Mouse (Mus musculus): ENCODE results near the gene Pex14. TPM values are rescaled to one million over a fixed set of nuclear protein-coding genes. Genes with fewer than 3 reads are reported as not detected.

Pex14 gene
- polyA plus RNA-seq, 1 experiment from 2014 or later, result 46.8 TPM

DNA sequence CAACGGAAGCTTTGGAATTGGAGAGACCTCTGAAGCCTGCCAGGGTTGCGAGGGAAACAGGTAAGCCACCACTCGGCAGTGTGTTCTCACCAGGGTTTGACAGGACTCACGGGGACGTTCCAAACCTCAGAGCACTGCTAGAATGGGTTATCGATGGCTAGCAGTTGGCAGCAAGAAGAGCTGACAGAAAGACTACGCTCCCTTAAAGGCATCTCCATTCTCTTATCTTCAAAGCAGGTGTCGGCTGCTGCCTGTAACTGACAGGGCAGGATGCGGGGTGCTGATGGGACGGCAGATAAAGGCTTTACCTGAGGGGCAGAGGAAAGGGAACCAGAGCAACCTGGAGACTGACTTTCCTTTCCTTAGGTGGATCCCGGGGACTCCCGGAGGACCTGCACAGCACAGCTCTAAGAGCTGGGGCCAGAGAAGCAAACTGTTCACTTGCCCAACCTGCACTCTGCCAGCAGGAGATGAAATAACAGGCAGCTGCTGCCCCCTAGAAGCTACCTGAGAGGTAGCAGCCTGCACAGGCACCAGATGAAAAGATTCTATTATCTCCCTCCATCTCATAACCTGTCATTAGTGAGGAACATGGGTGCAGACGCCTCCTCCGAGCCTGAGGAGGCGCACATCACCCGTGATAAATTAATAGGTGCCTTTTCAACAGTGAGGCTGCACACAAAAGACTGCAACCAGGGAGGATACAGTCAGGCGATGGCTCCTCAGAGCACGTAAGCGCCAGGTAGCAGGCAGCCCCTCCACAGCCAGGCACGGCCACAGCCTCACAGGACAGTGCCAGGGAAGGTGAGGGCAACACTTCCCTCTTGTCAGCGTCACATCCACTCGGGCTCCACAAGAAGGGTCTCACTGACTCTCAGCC is 32.8 kb downstream of the Pex14 start:
- H3K4me1 ChIP-seq (replicated peaks; ENCODE audit: control insufficient read depth, insufficient read depth, low read length), result peaks cover 8% of the 10 kb centered on the region; the same call in 1 of the 2 replicates
- H3K9me3 ChIP-seq (ENCODE audit: control insufficient read depth, low read length), result no peaks in the 10 kb centered on the region
- H3K27ac ChIP-seq (ENCODE audit: low read depth, low read length), result no peak overlapping the region
- 78% methylated on average over 22 of the region's 22 CpGs for whole genome bisulfite sequencing
- peak; percentile 49 for ATAC-seq (replicated peaks; ENCODE audit: low FRiP score)
- DNase-seq (ENCODE audit: low spot score), result no peak
- H3K4me2 ChIP-seq, result no peak overlapping the region
- H3K4me3 ChIP-seq (ENCODE audit: low read depth, low read length), result no peak overlapping the region
- no peak overlapping the region for H3K9ac ChIP-seq (ENCODE audit: low read depth, low read length)
- no peaks in the 10 kb centered on the region for H3K27me3 ChIP-seq (replicated peaks; ENCODE audit: control insufficient read depth, insufficient read depth, low read length)
- peaks cover 1% of the 10 kb centered on the region for H3K36me3 ChIP-seq (ENCODE audit: control insufficient read depth, insufficient read depth, low read length)

DNA sequence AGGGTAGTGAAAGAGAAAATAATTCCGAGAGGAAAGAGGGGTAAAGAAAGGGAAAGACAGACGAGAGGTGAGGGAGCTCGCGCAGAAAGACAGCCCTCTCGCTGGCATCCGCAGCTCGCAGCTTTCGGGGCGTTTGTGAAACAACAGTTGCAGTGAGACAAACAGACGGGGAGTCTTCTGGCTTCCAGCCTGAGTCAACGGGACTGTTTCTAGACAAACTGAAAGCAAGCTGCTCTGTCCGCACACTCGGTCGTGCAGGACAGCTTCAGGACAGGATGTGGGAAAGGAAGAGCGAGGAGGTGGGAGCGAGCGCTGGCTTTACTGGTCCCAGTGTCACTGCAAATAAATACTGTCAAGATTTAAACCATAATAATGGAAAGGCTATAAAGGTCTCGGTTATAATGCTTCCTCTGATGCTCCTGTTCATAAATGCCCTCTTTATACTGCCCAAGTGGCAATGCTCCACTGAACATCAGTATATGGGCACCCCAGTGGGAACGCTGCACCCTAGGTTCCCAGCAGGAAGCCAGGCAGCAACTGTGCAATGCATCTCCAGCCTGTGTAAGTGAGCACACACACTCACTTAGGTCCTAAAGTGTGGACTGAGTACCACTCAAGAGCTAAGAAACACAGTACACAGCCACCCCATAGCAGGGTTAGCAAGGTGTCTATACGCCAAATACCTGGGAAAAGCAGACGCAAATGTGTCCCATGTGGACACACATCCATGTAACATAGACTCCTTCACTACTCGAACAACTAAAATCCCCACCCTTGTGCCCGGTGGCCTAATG is 35.4 kb downstream of the Pex14 start:
- no peak for DNase-seq (ENCODE audit: low spot score)
- H3K9ac ChIP-seq (ENCODE audit: low read depth, low read length), result no peak overlapping the region
- no peak overlapping the region for H3K27ac ChIP-seq (ENCODE audit: low read depth, low read length)
- H3K4me2 ChIP-seq, result no peak overlapping the region
- H3K9me3 ChIP-seq (ENCODE audit: control insufficient read depth, low read length), result no peaks in the 10 kb centered on the region
- H3K4me3 ChIP-seq (ENCODE audit: low read depth, low read length), result no peak overlapping the region
- H3K36me3 ChIP-seq (ENCODE audit: control insufficient read depth, insufficient read depth, low read length), result no peaks in the 10 kb centered on the region
- peaks cover 10% of the 10 kb centered on the region; the same call in 1 of the 2 replicates for H3K4me1 ChIP-seq (replicated peaks; ENCODE audit: control insufficient read depth, insufficient read depth, low read length)
- 83% methylated on average over 23 of the region's 23 CpGs for WGBS
- no peaks in the 10 kb centered on the region for H3K27me3 ChIP-seq (replicated peaks; ENCODE audit: control insufficient read depth, insufficient read depth, low read length)
- ATAC-seq (replicated peaks; ENCODE audit: low FRiP score), result no peak

DNA sequence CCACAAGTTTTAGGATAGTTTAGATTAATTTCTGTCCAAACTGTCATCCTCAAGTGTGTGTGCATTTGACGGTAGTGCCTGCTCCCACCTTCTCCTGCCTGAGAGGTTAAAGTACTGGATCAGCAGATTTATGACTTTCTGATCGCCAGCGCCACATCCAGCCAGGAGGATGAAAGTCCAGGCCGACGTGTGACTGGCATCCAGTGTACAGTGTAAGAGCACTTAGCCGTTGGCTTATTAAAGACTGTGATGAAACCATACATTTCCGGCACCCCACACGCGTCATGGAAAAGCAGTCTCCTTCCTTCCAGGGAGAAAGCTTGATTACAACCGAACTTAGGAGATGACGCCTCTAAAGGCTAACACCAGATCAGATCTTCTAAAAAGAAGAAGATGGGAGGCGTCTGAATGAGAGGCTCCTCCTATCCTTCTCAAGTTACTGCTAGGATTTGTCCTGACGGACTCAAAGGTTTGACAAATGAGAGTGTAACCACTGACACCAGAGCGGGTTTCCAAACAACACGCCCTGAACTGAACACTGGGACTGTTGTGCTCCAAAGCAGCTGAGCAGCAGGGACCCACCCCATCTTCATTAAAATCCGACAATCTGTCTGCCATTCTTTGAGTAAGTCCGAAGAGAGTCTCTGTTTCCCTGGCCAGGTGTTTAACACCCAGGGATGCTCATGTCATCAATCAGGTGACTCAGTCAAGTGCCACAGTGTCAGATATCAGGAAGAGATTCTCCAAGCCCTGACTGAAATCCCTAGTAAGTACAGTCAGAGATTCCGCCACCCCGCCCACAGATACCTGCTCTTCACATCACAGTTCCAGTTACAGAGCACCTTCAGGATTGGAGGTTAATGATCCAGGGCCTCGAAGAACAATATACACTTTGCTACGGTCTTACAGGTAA is 37.0 kb downstream of the Pex14 start:
- no peak for ATAC-seq (replicated peaks; ENCODE audit: low FRiP score)
- Histone ChIP-seq H3K4me1 (replicated peaks; ENCODE audit: control insufficient read depth, insufficient read depth, low read length) (peaks cover 14% of the 10 kb centered on the region), H3K9ac (ENCODE audit: low read depth, low read length) (no peak overlapping the region)

DNA sequence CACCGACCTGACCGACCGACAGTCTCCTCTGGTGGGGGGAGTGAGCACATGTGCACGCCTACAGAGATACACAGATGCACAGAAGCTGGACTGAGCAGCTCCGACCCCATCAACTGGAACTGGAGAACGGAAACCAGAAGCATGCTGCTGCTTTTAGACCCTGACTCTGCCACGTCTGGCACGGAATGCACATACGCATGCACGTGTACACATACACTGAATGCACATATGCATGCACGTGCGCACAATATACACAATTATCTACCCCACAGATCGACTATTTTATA is 38.3 kb downstream of the Pex14 start:
- ATAC-seq (replicated peaks; ENCODE audit: low FRiP score) (no peak), DNase-seq (ENCODE audit: low spot score) (no peak)
- 77% methylated on average over 13 of the region's 13 CpGs for WGBS
- Histone ChIP-seq H3K27ac (ENCODE audit: low read depth, low read length) (no peak overlapping the region), H3K4me3 (ENCODE audit: low read depth, low read length) (no peak overlapping the region), H3K27me3 (replicated peaks; ENCODE audit: control insufficient read depth, insufficient read depth, low read length) (no peaks in the 10 kb centered on the region), H3K4me1 (replicated peaks; ENCODE audit: control insufficient read depth, insufficient read depth, low read length) (peaks cover 21% of the 10 kb centered on the region), H3K9me3 (ENCODE audit: control insufficient read depth, low read length) (no peaks in the 10 kb centered on the region), H3K9ac (ENCODE audit: low read depth, low read length) (no peak overlapping the region), H3K36me3 (ENCODE audit: control insufficient read depth, insufficient read depth, low read length) (no peaks in the 10 kb centered on the region), H3K4me2 (no peak overlapping the region)

More for the DNA sequence above, 37.0 kb downstream of the Pex14 start:
- Histone ChIP-seq H3K4me2 (no peak overlapping the region), H3K27me3 (replicated peaks; ENCODE audit: control insufficient read depth, insufficient read depth, low read length) (no peaks in the 10 kb centered on the region), H3K36me3 (ENCODE audit: control insufficient read depth, insufficient read depth, low read length) (no peaks in the 10 kb centered on the region), H3K27ac (ENCODE audit: low read depth, low read length) (no peak overlapping the region), H3K4me3 (ENCODE audit: low read depth, low read length) (no peak overlapping the region), H3K9me3 (ENCODE audit: control insufficient read depth, low read length) (no peaks in the 10 kb centered on the region)
- WGBS, result 72% methylated on average over 21 of the region's 21 CpGs
- no peak for DNase-seq (ENCODE audit: low spot score)

- H3K4me1 ChIP-seq (replicated peaks; ENCODE audit: control insufficient read depth, insufficient read depth, low read length), result peaks cover 21% of the 10 kb centered on the region
- H3K9me3 ChIP-seq (ENCODE audit: control insufficient read depth, low read length), result no peaks in the 10 kb centered on the region
- no peak overlapping the region for H3K4me2 ChIP-seq
- ATAC-seq (replicated peaks; ENCODE audit: low FRiP score) (no peak), DNase-seq (ENCODE audit: low spot score) (no peak)
- 69% methylated on average over 14 of the region's 14 CpGs for WGBS
- no peaks in the 10 kb centered on the region for H3K36me3 ChIP-seq (ENCODE audit: control insufficient read depth, insufficient read depth, low read length)
- H3K9ac ChIP-seq (ENCODE audit: low read depth, low read length), result no peak overlapping the region
- no peak overlapping the region for H3K27ac ChIP-seq (ENCODE audit: low read depth, low read length)
- H3K27me3 ChIP-seq (replicated peaks; ENCODE audit: control insufficient read depth, insufficient read depth, low read length), result no peaks in the 10 kb centered on the region
- no peak overlapping the region for H3K4me3 ChIP-seq (ENCODE audit: low read depth, low read length)
Measured at GRCm38 (mm10) chr4:149060621-149061431, 38.9 kb downstream of the Pex14 start.

DNA sequence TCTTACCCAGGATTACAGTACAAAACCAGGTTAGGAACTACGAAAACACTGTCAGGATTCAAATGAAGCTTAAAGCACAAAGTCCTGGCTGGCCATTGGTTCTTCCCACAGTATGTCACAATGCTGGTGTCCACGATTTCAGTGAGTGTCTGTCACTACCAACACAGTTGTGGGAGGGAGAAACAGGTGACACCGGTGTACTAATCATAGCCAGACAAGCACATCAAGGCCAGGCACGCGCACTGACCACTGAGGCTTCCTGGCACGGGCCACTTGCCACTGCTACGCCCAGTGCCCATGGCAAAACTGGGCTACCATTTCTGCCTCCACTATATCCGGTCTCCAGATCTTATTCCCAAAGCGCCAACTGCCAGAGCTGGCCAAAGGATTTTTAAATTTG is 40.0 kb downstream of the Pex14 start:
- Histone ChIP-seq H3K27me3 (replicated peaks; ENCODE audit: control insufficient read depth, insufficient read depth, low read length) (no peaks in the 10 kb centered on the region), H3K36me3 (ENCODE audit: control insufficient read depth, insufficient read depth, low read length) (no peaks in the 10 kb centered on the region), H3K4me3 (ENCODE audit: low read depth, low read length) (no peak overlapping the region), H3K27ac (ENCODE audit: low read depth, low read length) (no peak overlapping the region), H3K9me3 (ENCODE audit: control insufficient read depth, low read length) (no peaks in the 10 kb centered on the region), H3K9ac (ENCODE audit: low read depth, low read length) (no peak overlapping the region), H3K4me2 (no peak overlapping the region), H3K4me1 (replicated peaks; ENCODE audit: control insufficient read depth, insufficient read depth, low read length) (peaks cover 21% of the 10 kb centered on the region)
- no peak for DNase-seq (ENCODE audit: low spot score)
- WGBS, result 87% methylated on average over 9 of the region's 9 CpGs
- no peak for ATAC-seq (replicated peaks; ENCODE audit: low FRiP score)

DNA sequence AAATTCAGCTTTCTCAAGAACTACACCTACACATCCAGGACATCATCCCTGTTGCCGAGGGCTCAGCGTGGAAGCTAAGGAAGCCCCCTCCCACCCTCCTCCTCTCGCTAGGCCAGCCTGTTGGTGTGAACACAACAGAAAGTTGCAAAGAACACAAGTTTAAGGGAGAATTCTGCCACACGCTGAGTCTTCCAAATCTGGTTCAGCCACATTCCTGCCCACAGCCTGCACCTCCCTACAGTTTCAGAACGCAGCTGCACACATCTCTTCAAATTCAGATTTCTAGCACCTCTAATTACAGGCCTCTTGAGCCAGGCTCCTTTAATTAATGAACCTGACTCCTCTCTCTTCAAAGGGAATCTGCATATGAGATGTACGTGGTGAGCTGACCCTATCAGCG is 41.4 kb downstream of the Pex14 start:
- DNase-seq (ENCODE audit: low spot score), result no peak
- no peak overlapping the region for H3K4me2 ChIP-seq
- H3K9ac ChIP-seq (ENCODE audit: low read depth, low read length), result no peak overlapping the region
- H3K4me1 ChIP-seq (replicated peaks; ENCODE audit: control insufficient read depth, insufficient read depth, low read length), result peaks cover 21% of the 10 kb centered on the region
- H3K36me3 ChIP-seq (ENCODE audit: control insufficient read depth, insufficient read depth, low read length), result no peaks in the 10 kb centered on the region
- H3K9me3 ChIP-seq (ENCODE audit: control insufficient read depth, low read length), result no peaks in the 10 kb centered on the region
- 65% methylated on average over 7 of the region's 7 CpGs for WGBS
- no peak overlapping the region for H3K4me3 ChIP-seq (ENCODE audit: low read depth, low read length)
- no peak for ATAC-seq (replicated peaks; ENCODE audit: low FRiP score)
- H3K27me3 ChIP-seq (replicated peaks; ENCODE audit: control insufficient read depth, insufficient read depth, low read length), result no peaks in the 10 kb centered on the region
- no peak overlapping the region for H3K27ac ChIP-seq (ENCODE audit: low read depth, low read length)

- Histone ChIP-seq H3K9ac (ENCODE audit: low read depth, low read length) (no peak overlapping the region), H3K4me1 (replicated peaks; ENCODE audit: control insufficient read depth, insufficient read depth, low read length) (peaks cover 20% of the 10 kb centered on the region), H3K27me3 (replicated peaks; ENCODE audit: control insufficient read depth, insufficient read depth, low read length) (no peaks in the 10 kb centered on the region), H3K4me3 (ENCODE audit: low read depth, low read length) (no peak overlapping the region), H3K27ac (ENCODE audit: low read depth, low read length) (no peak overlapping the region), H3K36me3 (ENCODE audit: control insufficient read depth, insufficient read depth, low read length) (no peaks in the 10 kb centered on the region), H3K4me2 (no peak overlapping the region), H3K9me3 (ENCODE audit: control insufficient read depth, low read length) (no peaks in the 10 kb centered on the region)
- 68% methylated on average over 14 of the region's 14 CpGs for WGBS
- DNase-seq (ENCODE audit: low spot score), result no peak
- ATAC-seq (replicated peaks; ENCODE audit: low FRiP score), result no peak
Measured at GRCm38 (mm10) chr4:149057470-149057869, 42.2 kb downstream of the Pex14 start.
